Mouse (Mus musculus) brain, embryonic 14.5 days (tissue): Measurements from ENCODE around the gene Ifnl3.

Experiments
- CTCF ChIP-seq: fragments of 200-500 bp; IDR thresholded peaks from 2 replicates; pipeline ENCODE4 v1.5.1; 2012; ENCODE audit warnings: inconsistent platforms, mild to moderate bottlenecking, moderate library complexity, borderline replicate concordance; ENCODE audit not compliant: insufficient read depth, insufficient read length; ENCODE audit errors: extremely low read depth
- POLR2A ChIP-seq: fragments of 200-500 bp; IDR thresholded peaks from 2 replicates; pipeline ENCODE4 v1.6.1; 2012; ENCODE audit warnings: mild to moderate bottlenecking, inconsistent platforms, borderline replicate concordance; ENCODE audit not compliant: poor library complexity, insufficient read depth, insufficient read length, severe bottlenecking; ENCODE audit errors: extremely low read depth

DNA sequence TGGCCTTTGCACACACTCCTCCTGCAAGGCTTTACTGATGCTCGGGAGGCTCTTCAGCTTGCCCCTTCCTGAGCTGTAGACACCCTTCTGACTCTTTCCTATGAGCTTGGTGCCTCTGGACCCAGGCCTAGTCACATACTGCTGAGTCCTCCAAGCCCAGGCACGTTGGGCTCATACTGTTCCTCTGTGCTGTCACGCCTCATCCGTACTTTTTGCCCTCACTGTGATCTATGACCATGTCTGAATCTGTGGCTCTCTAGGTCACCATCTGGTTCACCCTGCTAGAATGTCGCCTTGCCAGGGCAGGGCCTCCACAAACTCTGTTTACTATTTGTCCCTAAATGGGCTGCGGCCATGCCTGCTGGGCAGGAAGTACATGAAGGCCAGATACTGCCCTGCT lies 30.4 kb downstream of the Ifnl3 start:
- TF ChIP-seq CTCF (no peak), POLR2A (no peak)
